Mouse (Mus musculus) heart, postnatal 0 days (tissue): Measurements from ENCODE around the gene Srgap1.

Source experiments
- CTCF ChIP-seq: IDR thresholded peaks from 2 replicates; pipeline ENCODE4 v1.5.1; 2016; ENCODE audit warnings: antibody characterized with exemption, control low read depth, low read depth
- EP300 ChIP-seq: IDR thresholded peaks from 2 replicates; pipeline ENCODE4 v1.6.1; 2016; ENCODE audit warnings: antibody characterized with exemption, low read depth

- no peak for TF ChIP-seq CTCF
- TF ChIP-seq EP300: no peak
Observed at GRCm38 (mm10) chr10:121995448-121995847, 51.7 kb downstream of the Srgap1 start.
